Mouse (Mus musculus): ENCODE results near the gene Icmt.

The Icmt gene

GRCm38 (mm10) chr4:152270599-152270998 is 26.4 kb upstream of the Icmt start:
- no peak for DNase-seq (ENCODE audit: low read depth, low spot score)
- no peaks in the 10 kb centered on the region for H3K27me3 ChIP-seq (ENCODE audit: control insufficient read depth, insufficient read depth, low read length, poor library complexity, severe bottlenecking)
- no peaks in the 10 kb centered on the region for H3K36me3 ChIP-seq (ENCODE audit: control insufficient read depth, insufficient read depth, low read length, poor library complexity, severe bottlenecking)

- no peaks in the 10 kb centered on the region for H3K27me3 ChIP-seq (ENCODE audit: control insufficient read depth, insufficient read depth, low read length, poor library complexity, severe bottlenecking)
- no peak for DNase-seq (ENCODE audit: low read depth, low spot score)
- no peaks in the 10 kb centered on the region for H3K36me3 ChIP-seq (ENCODE audit: control insufficient read depth, insufficient read depth, low read length, poor library complexity, severe bottlenecking)
These were observed 25.7 kb upstream of the Icmt start for GRCm38 (mm10) chr4:152271334-152271733.

- H3K27me3 ChIP-seq (ENCODE audit: control insufficient read depth, insufficient read depth, low read length, poor library complexity, severe bottlenecking): no peaks in the 10 kb centered on the region
- no peak for DNase-seq (ENCODE audit: low read depth, low spot score)
- H3K36me3 ChIP-seq (ENCODE audit: control insufficient read depth, insufficient read depth, low read length, poor library complexity, severe bottlenecking): no peaks in the 10 kb centered on the region
These were observed 25.0 kb upstream of the Icmt start for GRCm38 (mm10) chr4:152272006-152272405.

GRCm38 (mm10) chr4:152272449-152273049 is 24.5 kb upstream of the Icmt start:
- H3K27me3 ChIP-seq (ENCODE audit: control insufficient read depth, insufficient read depth, low read length, poor library complexity, severe bottlenecking): no peaks in the 10 kb centered on the region
- DNase-seq (ENCODE audit: low read depth, low spot score): no peak
- no peaks in the 10 kb centered on the region for H3K36me3 ChIP-seq (ENCODE audit: control insufficient read depth, insufficient read depth, low read length, poor library complexity, severe bottlenecking)

- no peak for DNase-seq (ENCODE audit: low read depth, low spot score)
- no peaks in the 10 kb centered on the region for H3K27me3 ChIP-seq (ENCODE audit: control insufficient read depth, insufficient read depth, low read length, poor library complexity, severe bottlenecking)
- no peaks in the 10 kb centered on the region for H3K36me3 ChIP-seq (ENCODE audit: control insufficient read depth, insufficient read depth, low read length, poor library complexity, severe bottlenecking)
These were observed 23.8 kb upstream of the Icmt start for GRCm38 (mm10) chr4:152273191-152273590.

- no peak for DNase-seq (ENCODE audit: low read depth, low spot score)
- Histone ChIP-seq H3K36me3 (ENCODE audit: control insufficient read depth, insufficient read depth, low read length, poor library complexity, severe bottlenecking) (no peaks in the 10 kb centered on the region), H3K27me3 (ENCODE audit: control insufficient read depth, insufficient read depth, low read length, poor library complexity, severe bottlenecking) (no peaks in the 10 kb centered on the region)
These were observed 23.3 kb upstream of the Icmt start, which contains the start of gene Gpr153 for GRCm38 (mm10) chr4:152273621-152274236. Gene Gpr153, plus strand, starts transcription at chr4:152274232.

- no peak for DNase-seq (ENCODE audit: low read depth, low spot score)
- Histone ChIP-seq H3K36me3 (ENCODE audit: control insufficient read depth, insufficient read depth, low read length, poor library complexity, severe bottlenecking) (no peaks in the 10 kb centered on the region), H3K27me3 (ENCODE audit: control insufficient read depth, insufficient read depth, low read length, poor library complexity, severe bottlenecking) (no peaks in the 10 kb centered on the region)
These were observed 22.3 kb upstream of the Icmt start for GRCm38 (mm10) chr4:152274681-152275131.

GRCm38 (mm10) chr4:152276389-152277347 is 20.4 kb upstream of the Icmt start:
- no peak for DNase-seq (ENCODE audit: low read depth, low spot score)
- Histone ChIP-seq H3K36me3 (ENCODE audit: control insufficient read depth, insufficient read depth, low read length, poor library complexity, severe bottlenecking) (no peaks in the 10 kb centered on the region), H3K27me3 (ENCODE audit: control insufficient read depth, insufficient read depth, low read length, poor library complexity, severe bottlenecking) (no peaks in the 10 kb centered on the region)

- Histone ChIP-seq H3K36me3 (ENCODE audit: control insufficient read depth, insufficient read depth, low read length, poor library complexity, severe bottlenecking) (no peaks in the 10 kb centered on the region), H3K27me3 (ENCODE audit: control insufficient read depth, insufficient read depth, low read length, poor library complexity, severe bottlenecking) (no peaks in the 10 kb centered on the region)
- no peak for DNase-seq (ENCODE audit: low read depth, low spot score)
These were observed 19.1 kb upstream of the Icmt start for GRCm38 (mm10) chr4:152277916-152278315.

GRCm38 (mm10) chr4:152278986-152279385 is 18.0 kb upstream of the Icmt start:
- Histone ChIP-seq H3K27me3 (ENCODE audit: control insufficient read depth, insufficient read depth, low read length, poor library complexity, severe bottlenecking) (no peaks in the 10 kb centered on the region), H3K36me3 (ENCODE audit: control insufficient read depth, insufficient read depth, low read length, poor library complexity, severe bottlenecking) (no peaks in the 10 kb centered on the region)
- DNase-seq (ENCODE audit: low read depth, low spot score): no peak

GRCm38 (mm10) chr4:152281601-152282000 is 15.4 kb upstream of the Icmt start:
- no peaks in the 10 kb centered on the region for H3K36me3 ChIP-seq (ENCODE audit: control insufficient read depth, insufficient read depth, low read length, poor library complexity, severe bottlenecking)
- DNase-seq (ENCODE audit: low read depth, low spot score): no peak
- no peaks in the 10 kb centered on the region for H3K27me3 ChIP-seq (ENCODE audit: control insufficient read depth, insufficient read depth, low read length, poor library complexity, severe bottlenecking)

- DNase-seq (ENCODE audit: low read depth, low spot score): peak; percentile 25
- H3K27me3 ChIP-seq (ENCODE audit: control insufficient read depth, insufficient read depth, low read length, poor library complexity, severe bottlenecking): no peaks in the 10 kb centered on the region
- H3K36me3 ChIP-seq (ENCODE audit: control insufficient read depth, insufficient read depth, low read length, poor library complexity, severe bottlenecking): no peaks in the 10 kb centered on the region
These were observed 14.3 kb upstream of the Icmt start for GRCm38 (mm10) chr4:152282721-152283120.

GRCm38 (mm10) chr4:152283186-152283950 is 13.7 kb upstream of the Icmt start:
- Histone ChIP-seq H3K27me3 (ENCODE audit: control insufficient read depth, insufficient read depth, low read length, poor library complexity, severe bottlenecking) (no peaks in the 10 kb centered on the region), H3K36me3 (ENCODE audit: control insufficient read depth, insufficient read depth, low read length, poor library complexity, severe bottlenecking) (no peaks in the 10 kb centered on the region)
- peak; percentile 89 for DNase-seq (ENCODE audit: low read depth, low spot score)

GRCm38 (mm10) chr4:152285505-152285904 is 11.5 kb upstream of the Icmt start:
- H3K36me3 ChIP-seq (ENCODE audit: control insufficient read depth, insufficient read depth, low read length, poor library complexity, severe bottlenecking): no peaks in the 10 kb centered on the region
- H3K27me3 ChIP-seq (ENCODE audit: control insufficient read depth, insufficient read depth, low read length, poor library complexity, severe bottlenecking): no peaks in the 10 kb centered on the region
- peak; percentile 68 for DNase-seq (ENCODE audit: low read depth, low spot score)

Measured in splenic B cell, adult 2 months (primary cell).